Mouse (Mus musculus) regulatory T cell (primary cell): Measurements from ENCODE around the gene Pnrc2.

Source experiments
- in situ Hi-C: fragments of 300-600 bp; cut with MboI, MseI; formaldehyde crosslinking; loops from one replicate; pipeline ENCODE4 v1.15.1; 2025; ENCODE audit warnings: high pct_unique_total_duplicates

The Pnrc2 gene

DNA sequence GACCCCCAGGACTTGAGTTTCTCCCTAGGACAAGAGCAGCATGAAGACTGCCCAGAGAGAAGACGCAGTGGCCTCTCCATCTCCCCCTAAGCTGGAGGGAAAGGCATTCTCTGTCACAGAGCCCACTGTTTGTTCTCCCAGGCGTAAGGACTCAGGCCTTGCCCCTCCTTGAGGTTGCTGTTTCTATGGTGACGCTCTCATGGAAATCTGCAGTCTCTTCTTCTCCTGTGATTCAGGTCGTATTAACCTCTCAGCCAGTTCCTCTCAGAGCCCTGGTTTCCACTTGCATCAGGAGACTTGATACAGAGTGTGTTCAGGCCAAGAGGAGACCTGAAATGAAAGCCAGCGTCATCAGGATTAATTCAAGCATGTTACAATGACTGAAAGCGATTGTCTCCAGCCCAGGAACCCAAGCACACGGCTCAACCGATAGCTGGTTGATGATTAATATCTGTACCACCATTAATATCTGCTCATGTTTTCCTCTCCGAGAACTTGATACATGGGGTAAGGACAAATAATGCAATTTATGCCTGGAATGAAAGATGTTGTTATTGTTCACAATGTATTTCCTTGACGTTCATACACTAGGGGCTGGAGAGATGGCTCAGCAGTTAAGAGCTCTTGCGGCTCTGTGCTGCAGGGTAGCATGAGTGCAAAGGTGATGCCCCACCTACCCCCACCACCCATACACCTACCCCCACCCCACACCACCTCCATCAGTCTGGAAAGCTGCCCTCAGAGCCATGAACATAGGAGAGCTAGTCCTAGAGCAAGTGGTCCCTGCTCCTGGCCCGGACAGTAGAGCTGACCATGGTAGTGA, 40.1 kb downstream of the Pnrc2 start:
- in situ Hi-C loops, result loop anchor here (10.0 kb wide), 1 partner anchor 611 kb away; no protein-coding TSS in a partner anchor

DNA sequence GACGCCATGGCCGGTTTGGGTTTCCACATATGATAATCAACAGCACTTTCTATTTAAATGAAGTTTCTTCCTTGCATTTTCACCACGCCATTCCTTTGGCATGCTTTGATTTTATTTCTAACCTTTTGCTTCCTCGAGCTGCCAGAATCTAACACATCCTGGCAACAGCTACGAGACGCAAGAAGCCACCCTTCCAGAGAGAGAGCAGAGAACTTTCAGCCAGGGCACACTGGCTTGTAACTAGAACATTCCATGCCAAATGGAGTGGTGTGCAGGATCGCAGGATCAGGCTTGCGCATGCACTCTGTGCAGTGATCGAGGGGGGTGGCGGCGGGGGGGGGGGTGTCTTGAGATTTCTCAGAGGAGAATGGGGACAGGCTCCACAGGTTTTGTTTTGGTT, 41.6 kb downstream of the Pnrc2 start:
- in situ Hi-C loops, result loop anchor here (10.0 kb wide), 1 partner anchor 613 kb away; no protein-coding TSS in a partner anchor

DNA sequence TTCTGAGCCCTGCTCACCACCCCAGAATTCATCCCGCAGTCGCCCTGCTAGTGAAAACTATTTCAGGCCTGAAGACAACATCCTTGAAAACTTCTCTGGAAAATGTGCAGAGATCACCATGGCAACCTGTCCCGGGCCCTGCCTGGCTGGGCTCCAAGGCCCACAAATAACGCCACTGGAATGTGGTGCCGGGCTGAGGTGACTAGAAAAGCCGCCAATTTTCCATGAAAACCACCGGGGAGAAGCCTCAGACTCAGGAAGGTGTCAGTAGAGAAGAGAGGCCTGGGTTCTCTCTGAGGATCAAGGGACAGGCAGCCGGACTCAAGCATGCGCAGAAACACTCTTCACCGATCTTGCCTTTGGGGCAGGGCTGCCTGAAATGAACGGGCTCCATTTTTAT, 45.2 kb downstream of the Pnrc2 start:
- in situ Hi-C loops, result no loop called here

DNA sequence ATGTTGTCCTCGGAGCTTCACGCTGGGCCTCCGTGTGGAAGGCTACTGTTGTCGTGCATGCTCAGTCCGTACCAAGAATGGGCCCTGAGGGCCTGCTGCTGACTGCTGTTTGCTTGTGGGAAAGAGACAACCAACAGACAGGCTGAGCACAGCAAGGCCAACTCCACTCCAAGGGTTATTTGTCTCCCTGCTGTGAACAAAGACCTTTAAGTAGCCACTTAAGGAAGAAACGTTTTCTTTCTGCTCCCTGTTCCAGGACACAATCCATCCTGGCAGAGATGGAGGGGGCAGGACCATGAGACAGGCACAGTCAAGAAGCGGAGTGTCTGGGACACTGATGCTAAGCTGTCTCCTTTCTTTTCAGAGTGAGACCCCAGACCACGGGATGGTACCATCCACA, 49.4 kb downstream of the Pnrc2 start:
- in situ Hi-C loops, result no loop called here

DNA sequence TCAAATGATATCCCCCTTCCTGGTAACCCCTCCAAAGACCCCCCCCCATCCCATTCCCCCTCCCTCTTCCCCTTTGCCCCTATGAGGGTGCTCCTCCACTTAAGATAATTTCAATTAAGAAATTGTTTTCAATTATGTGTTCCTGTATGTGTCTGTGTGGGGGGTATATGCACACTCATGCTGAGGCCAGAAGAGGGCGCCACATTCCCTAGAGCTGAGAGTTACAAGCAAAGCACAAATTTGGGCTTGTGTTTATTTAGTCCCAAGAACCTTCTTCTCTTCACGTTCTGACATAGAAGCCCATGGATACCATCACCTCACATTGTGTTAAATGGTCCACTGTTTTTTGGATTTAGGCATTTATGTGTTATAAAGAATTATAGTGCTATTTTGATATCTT, 50.4 kb downstream of the Pnrc2 start:
- in situ Hi-C loops, result no loop called here

DNA sequence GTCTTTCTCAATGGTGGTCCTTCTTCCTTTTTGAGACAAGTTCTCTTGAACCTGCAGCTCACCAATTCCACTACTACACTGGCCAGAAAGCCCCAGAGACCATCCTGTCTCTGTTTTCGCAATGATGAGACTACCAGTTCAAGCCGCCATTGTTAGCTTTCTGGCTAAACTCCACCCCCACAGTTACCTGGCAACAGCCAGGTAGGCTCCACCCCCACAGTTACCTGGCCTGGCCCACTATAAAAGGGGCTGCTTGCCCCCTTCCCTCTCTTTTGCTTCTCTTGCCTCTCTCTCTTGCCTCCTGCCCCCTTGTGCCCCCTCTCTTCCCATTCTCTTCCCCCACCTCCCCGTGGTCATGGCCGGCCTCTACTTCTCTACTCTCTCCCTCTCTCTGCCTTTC, 51.9 kb downstream of the Pnrc2 start:
- in situ Hi-C loops, result no loop called here
